Mouse (Mus musculus) testis, adult 2 months (tissue): Measurements from ENCODE around the gene Rab35.

Source experiments
- CTCF ChIP-seq: fragments of 200-500 bp; IDR thresholded peaks from 2 replicates; pipeline ENCODE4 v1.5.1; 2012; ENCODE audit warnings: low read depth, mild to moderate bottlenecking, inconsistent platforms, low read length, moderate library complexity; ENCODE audit not compliant: control insufficient read depth, insufficient read depth, insufficient replicate concordance
- POLR2A ChIP-seq: fragments of 200-500 bp; IDR thresholded peaks from 2 replicates; pipeline ENCODE4 v1.6.1; 2012; ENCODE audit warnings: low read depth, mild to moderate bottlenecking, inconsistent platforms, low read length, moderate library complexity; ENCODE audit not compliant: control insufficient read depth

DNA sequence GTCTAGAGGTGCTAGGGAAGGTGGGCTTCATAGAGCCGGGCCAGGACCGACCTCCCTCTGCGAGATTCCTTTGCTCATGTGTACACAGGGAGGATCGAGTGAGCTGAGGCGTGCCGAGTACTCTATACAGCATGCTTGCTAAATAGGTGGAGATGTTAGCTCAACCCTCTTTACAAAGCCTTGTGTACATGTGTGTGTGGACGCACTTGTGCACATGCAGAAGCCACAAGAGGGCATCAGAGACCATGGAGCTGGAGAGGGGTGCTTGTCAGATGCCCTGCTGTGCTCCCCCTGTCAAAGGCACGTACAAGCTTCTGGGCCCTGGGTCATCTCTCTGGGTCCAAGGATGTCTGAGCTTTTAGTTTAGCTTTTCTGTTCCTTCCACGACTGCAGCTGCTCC is 12.5 kb downstream of the Rab35 start:
- peak; percentile 17; the same call in 1 of the 2 replicates for TF ChIP-seq CTCF
- no peak for TF ChIP-seq POLR2A
